Mouse (Mus musculus): ENCODE results near the gene Acyp2.
A peak's percentile ranks its signal among the peaks of the same experiment; 100 is the strongest.
"Not testable (repeated sequence)": the region's sequence is repeated elsewhere in the genome, so short reads cannot be mapped to it uniquely, and the experiment has no call there.

Gene Acyp2

DNA sequence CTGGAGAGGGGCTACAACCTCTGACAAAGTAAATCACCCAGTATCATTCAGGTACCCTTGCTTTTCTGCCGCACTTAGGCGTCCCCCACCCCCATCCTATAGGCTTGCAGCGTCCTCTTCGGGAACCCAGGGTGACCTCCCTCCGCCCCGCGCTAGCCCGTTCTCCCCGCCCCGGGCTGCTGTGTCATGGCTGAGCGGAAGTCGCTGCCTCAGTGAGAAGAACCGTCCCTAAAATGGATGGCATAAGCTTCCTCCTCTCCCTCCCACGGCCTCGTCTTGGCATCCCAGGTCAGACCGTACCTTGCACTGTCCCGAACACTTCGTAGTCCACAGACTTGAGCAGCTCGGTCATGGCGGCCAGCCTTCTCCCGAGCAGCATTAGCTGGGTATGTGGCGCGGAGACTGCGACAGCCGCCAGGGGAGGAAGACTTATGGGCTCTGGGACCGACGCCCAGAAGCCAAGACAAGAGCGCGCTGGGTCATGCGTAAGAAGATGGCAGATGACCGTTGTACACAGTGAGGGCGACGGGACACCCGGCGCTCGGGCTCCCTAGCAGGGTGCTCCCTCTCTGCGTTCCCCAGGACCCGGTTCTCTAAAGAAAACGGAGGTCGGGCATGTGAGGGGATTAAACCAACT lies at the start of gene Acyp2:
Acyp2 (minus strand) TSS at position 587 of the 637 bp plus-strand sequence.
- DNase-seq = peak; percentile 90 to 91

GRCm38 (mm10) chr11:30689421-30689820 lies 40.0 kb upstream of the Acyp2 start:
- DNase-seq = no peak

DNA sequence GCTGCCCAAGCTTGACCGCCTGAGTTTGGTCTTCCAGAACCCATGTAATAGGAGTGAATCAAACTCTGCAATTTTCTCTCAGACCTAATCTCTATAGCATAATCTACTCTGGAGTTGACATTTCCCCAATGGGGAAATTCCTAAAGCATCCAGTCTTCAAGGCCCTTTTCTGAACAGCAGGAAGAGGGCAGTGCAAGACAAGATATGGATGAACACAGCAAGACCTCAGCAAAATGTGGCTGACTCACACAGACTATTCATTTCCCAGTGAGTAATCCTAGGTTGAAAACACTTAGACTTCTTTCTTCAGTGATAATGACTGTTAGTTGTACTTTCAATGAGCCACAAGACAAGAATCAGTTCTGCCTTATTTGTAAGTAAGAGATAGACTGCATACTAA lies 26.7 kb upstream of the Acyp2 start:
- DNase-seq = peak in 1 of 2 experiments; percentile 16

DNA sequence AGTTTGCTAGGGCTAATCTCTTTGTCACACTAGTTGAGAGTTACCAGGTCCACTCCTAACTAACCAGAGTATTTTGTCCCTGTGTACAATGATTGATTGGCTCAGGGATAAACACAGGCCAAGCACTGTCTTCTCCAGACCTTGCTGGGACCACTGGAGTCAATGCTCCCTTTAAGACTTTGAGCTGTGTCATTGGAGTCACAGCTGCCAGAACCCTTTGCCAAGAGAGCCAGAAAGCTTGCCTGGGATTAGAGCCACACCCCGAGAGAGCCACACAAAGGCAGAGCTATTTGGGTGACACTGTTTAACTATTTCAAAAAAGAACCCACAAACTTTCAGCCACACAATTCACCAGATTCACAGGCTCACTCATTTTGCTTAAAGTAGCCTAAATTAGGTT lies 23.3 kb upstream of the Acyp2 start:
- no peak for DNase-seq

- DNase-seq = no peak
Measured at GRCm38 (mm10) chr11:30663001-30663400, 13.6 kb upstream of the Acyp2 start.

- no peak for DNase-seq
Measured at GRCm38 (mm10) chr11:30662591-30662990, 13.2 kb upstream of the Acyp2 start.

DNA sequence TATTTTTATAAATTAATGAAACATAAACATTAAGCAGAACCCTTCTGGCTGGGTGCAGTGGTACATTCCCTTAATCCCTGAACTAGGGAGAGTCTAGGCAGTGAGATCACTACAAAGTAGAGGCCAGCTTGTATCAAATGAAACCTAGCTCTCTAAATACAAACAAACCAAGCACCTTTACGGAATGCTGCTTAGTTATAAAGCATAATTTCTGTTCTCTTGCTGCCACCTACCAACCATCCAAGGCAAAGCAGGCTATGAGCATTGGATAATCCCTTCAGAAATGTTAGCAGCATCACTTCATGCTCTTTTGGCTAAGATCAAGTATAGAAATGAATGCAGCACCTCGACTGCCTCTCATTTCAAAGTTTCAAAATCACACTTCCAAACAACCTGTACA lies 7.7 kb upstream of the Acyp2 start:
- DNase-seq = peak in 1 of 2 experiments; percentile 30

DNA sequence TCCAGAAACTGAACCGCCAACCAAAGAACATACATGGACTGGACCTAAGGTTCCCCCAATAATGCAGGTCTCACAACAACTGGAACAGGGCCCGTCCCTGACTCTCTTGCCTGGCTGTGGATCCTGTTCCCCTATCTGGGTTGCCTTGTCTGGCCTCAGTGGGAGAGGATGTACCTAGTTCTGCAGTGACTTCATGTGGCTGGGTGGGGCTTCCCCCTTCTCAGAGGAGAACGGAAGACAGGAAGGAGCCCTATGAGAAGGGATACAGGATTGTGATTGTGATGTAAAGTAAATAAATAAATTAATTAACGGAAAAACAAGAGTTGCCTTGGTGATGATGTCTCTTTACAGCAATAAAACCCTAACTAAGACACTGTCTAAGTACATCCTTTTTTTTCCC lies 6.7 kb upstream of the Acyp2 start:
- DNase-seq = no peak

DNA sequence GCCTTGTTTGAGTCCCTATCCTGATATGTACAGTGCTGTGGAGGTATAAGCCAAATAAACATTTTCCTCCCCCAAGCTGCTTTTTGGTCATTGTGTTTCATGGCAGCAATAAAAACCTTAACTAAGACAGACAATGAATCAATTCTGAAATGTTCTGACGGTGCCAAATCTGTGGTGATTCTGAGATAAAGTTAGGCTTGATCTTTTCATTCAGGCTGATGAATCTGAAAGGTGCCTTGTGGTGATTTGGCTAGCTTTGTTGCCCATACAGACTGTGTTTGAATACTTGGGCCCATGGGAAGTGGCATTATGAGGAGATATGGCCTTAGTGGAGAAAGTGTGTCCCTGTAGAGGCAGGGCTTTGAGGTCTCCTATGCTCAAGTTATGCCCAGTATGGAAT lies 1.0 kb upstream of the Acyp2 start:
- no peak for DNase-seq

GRCm38 (mm10) chr11:30635674-30636073 lies 13.7 kb downstream of the Acyp2 start:
- DNase-seq = no peak

- no peak for DNase-seq
Measured at GRCm38 (mm10) chr11:30630514-30630913, 18.9 kb downstream of the Acyp2 start.

- DNase-seq = no peak
Measured at GRCm38 (mm10) chr11:30623218-30623617, 26.2 kb downstream of the Acyp2 start.

DNA sequence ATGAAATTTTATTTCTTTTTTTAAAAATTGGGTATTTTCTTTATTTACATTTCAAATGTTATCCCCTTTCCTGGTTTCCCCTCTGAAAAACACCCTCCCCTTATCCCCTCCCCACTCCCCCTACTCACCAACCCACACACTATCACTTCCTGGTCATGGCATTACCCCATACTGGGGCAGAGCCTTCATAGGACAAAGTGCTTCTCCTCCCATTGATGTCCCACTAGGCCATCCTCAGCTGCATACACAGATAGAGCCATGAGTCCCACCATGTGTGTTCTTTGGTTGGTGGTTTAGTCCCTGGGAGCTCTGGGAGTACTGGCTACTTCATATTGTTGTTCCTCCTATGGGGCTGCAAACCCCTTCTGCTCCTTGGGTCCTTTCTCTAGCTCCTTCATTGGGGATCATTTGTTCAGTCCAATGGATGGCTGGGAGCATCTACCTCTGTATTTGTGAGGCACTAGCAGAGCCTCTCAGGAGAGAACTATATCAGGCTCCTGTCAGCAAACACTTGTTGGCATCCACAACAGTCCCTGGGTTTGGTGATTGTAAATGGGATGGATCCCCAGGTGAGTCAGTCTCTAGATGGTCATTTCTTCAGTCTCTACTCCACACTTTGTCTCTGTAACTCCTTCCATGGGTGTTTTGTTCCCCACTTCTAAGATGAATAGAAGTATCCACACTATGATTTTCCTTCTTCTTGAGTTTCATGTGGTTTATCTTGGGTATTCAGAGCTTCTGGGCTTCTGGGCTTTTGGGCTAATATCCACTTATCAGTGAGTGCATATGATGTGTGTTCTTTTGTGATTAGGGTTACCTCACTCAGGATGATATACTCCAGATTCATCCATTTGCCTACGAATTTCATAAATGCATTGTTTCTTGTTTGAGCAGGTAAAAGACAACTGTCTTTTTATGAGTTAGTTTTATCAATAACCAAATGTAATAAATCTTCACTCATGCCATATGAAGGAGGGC lies 27.7 kb downstream of the Acyp2 start:
- DNase-seq = not testable (repeated sequence)

DNA sequence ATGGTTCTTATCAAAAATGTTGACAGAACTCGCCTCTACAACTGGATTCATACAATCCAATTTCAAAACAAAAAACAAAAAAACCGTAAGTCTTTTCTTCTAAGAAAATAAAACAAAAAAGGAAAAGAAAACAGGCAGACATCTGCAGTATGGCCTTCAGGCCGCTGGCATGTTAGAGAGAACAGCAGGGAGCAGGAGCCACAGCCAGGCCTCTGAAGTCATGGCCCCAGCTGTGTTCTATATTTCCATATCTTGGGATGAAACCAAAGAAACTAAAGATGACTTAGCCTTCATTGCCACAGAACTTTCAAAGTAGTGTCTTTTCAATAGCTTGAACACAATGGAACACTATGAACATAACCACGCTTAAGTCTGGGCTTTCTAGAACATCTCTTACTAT lies 31.2 kb downstream of the Acyp2 start:
- DNase-seq = no peak

DNA sequence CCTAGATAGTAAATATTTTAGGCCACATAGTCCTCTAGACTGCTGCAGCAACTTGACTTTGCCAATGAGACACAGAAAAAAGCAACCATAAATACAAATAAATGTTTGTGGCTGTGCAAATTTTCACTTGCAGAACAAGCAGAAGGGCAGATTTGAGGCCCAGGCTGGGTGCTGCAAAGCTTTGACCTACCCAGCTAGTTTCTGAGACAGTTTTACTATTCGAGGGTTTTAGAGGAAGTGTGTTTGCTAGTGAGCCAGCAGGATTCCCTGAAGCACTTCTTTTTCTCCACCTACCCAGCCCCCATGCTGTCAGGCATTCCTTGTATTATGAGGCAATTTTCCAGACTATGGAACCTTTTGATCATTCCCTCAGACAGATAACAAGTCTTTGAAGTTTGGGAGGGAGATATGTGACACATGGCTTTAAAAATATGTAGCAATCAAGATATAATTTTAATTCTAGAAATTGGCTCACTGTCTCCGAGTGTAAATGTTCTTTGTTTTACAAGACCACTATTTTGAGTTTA lies 31.8 kb downstream of the Acyp2 start:
- no peak for DNase-seq

DNA sequence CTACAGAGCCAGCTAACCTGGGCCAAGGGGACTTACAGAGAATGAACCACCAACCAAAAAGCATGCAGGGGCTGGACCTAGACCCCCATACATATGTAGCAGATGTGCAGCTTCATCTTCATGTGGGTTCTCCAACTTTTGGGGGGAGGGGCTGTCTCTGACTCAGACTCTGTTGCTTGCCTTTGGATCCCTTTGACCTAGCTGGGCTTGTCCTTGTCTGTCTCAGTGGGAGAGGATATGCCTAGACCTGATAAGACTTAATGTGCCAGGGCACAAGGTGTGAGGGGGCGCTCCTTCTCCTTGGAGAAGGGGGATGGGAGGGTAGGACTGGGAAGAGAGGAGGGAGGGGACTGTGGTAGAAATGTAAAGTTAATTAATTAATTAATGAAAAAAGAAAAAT lies 33.4 kb downstream of the Acyp2 start:
- no peak for DNase-seq

- DNase-seq = no peak
Measured at GRCm38 (mm10) chr11:30613916-30614546, 35.4 kb downstream of the Acyp2 start.

GRCm38 (mm10) chr11:30612699-30613098 lies 36.7 kb downstream of the Acyp2 start:
- no peak for DNase-seq

DNA sequence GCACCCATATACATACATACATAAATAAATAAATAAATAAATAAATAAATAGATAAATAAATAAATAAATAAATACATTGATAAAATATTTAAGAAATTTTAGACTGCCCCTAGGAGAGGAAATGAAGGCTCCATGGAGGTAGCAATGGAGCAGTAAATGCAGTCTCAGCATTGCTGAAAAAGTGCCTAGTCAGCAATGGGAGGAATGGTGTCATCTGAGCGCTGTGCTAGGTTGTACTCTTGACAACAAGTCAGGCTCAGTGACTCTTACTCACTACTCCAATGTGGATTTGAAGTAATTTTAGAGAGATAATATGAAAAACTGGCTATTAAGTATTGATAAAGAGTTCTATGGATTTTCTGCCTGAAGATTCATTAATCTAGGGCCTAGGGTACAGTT lies 40.1 kb downstream of the Acyp2 start:
- no peak for DNase-seq

DNA sequence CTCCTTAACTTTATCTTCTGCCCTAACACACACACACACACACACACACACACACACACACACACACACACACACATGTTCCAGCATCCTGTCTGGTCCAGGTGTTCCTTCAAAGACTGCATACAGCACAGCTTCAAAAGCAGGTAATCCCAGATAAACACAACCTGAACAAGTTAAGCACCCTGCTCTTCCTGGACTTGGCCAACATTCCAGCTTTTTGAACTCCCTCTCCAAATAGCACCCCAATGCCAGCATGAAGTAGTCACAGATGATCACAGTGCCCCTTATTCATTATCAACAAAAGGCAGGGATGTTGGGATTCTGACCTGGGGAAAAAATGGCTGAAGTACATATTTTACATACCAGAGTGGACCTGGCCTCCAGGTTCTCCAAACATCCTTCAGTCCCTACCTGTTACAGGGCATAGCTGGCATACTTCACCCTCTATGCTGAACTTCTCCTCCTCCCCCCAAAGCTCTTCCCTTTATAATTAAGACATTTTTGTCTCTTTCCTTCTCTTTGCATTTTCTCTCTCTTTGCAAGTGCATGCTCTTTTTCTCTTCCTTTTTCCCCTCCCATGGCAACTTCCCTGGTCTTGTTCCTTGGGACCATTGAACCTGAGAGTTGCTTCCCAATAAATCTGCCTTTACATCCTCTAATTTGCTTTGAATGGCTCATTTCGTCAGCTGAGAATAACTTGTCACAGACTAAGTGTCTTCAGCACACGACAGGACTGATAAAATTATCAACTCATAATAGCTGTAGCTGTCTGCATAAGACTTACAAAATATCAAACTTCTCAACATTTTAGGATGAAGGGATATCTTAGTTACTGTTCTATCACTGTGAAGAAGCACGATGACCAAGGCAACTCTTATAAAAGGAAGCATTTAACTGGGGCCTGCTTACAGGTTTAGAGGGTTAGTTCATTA lies 41.5 kb downstream of the Acyp2 start:
- no peak for DNase-seq

- DNase-seq = peak in 1 of 2 experiments; percentile 43
Measured at GRCm38 (mm10) chr11:30597259-30597658, 52.1 kb downstream of the Acyp2 start.

DNA sequence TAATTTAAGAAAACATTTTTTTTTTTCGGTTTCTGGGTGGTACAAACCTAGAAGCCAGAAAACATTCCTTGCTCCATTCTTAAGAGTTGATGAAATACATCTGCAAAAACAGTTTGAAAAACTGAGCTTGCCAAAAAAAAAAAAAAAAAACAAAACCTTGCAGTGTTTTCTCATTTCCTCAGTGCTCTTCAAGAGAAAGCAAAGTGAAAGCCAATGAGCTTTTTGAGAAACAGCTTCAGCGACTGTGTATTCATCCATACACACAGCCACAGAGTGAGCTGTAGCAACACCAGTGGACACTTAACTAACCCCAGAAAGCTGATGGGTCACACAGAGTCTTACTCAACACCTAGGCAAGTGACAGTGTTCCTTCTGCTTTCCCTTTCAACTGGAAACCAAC lies 69.4 kb downstream of the Acyp2 start:
- DNase-seq = no peak
